Mouse (Mus musculus) brain, embryonic 14.5 days (tissue): ENCODE measurements at regions not wholly inside any gene's neighbourhood (a gene's known extent, or its start where the extent isn't known, plus 50 kb on each side); places are given as distances from the start of the nearest gene placed in this dataset.

Source experiments
- DNase-seq: peaks from one replicate; pipeline ENCODE4 v3.0.0-alpha.2; 2011; ENCODE audit warnings: low read depth
- CTCF ChIP-seq: fragments of 200-500 bp; IDR thresholded peaks from 2 replicates; pipeline ENCODE4 v1.5.1; 2012; ENCODE audit warnings: inconsistent platforms, mild to moderate bottlenecking, moderate library complexity, borderline replicate concordance; ENCODE audit not compliant: insufficient read depth, insufficient read length; ENCODE audit errors: extremely low read depth
- POLR2A ChIP-seq: fragments of 200-500 bp; IDR thresholded peaks from 2 replicates; pipeline ENCODE4 v1.6.1; 2012; ENCODE audit warnings: mild to moderate bottlenecking, inconsistent platforms, borderline replicate concordance; ENCODE audit not compliant: poor library complexity, insufficient read depth, insufficient read length, severe bottlenecking; ENCODE audit errors: extremely low read depth

GRCm38 (mm10) chr3:45658093-45658776 is 280.0 kb downstream of the Pcdh10 start:
- DNase-seq = no peak
- no peak for TF ChIP-seq POLR2A
- no peak for TF ChIP-seq CTCF

- no peak for TF ChIP-seq CTCF
- no peak for TF ChIP-seq POLR2A
- no peak for DNase-seq
Observed at GRCm38 (mm10) chr3:45659052-45659451, 280.9 kb downstream of the Pcdh10 start.

GRCm38 (mm10) chr3:45670434-45670833 is 292.2 kb downstream of the Pcdh10 start:
- peak; percentile 31 for DNase-seq
- TF ChIP-seq CTCF = no peak
- no peak for TF ChIP-seq POLR2A

GRCm38 (mm10) chr3:45677672-45678071 is 299.5 kb downstream of the Pcdh10 start:
- no peak for TF ChIP-seq POLR2A

GRCm38 (mm10) chr3:45681410-45681809 is 303.2 kb downstream of the Pcdh10 start:
- DNase-seq = peak; percentile 63
- no peak for TF ChIP-seq POLR2A
- TF ChIP-seq CTCF = no peak

More at GRCm38 (mm10) chr3:45677672-45678071, 299.5 kb downstream of the Pcdh10 start:
- DNase-seq = no peak

GRCm38 (mm10) chr3:45707891-45708290 is 329.7 kb downstream of the Pcdh10 start:
- TF ChIP-seq POLR2A = no peak
- TF ChIP-seq CTCF = no peak
- peak; percentile 58 for DNase-seq
